Mouse (Mus musculus) neural tube, embryonic 11.5 days (tissue): ENCODE results near the gene Morc3. TPM values are rescaled to one million over a fixed set of nuclear protein-coding genes. Genes with fewer than 3 reads are reported as not detected.

Source experiments
- ATAC-seq: fragments of 200-750 bp; cut with Nextera tagmentation; 2 replicates; pipeline ENCODE4 v1.8.0; 2017; ENCODE audit warnings: moderate number of reproducible peaks, mild to moderate bottlenecking, moderate TSS enrichment, moderate library complexity; ENCODE audit not compliant: insufficient read depth, low FRiP score, low TSS enrichment
- DNase-seq: peaks from one replicate; pipeline ENCODE4 v3.0.0-alpha.2; 2015; ENCODE audit warnings: low spot score
- H3K27ac ChIP-seq: fragments of 300-500 bp; sonication (generic); 2 replicates; pipeline ENCODE4 v1.5.1; 2014; ENCODE audit warnings: low read depth, mild to moderate bottlenecking, low read length
- H3K27me3 ChIP-seq: fragments of 300-500 bp; sonication (generic); 2 replicates; pipeline ENCODE4 v1.6.1; 2014; ENCODE audit warnings: mild to moderate bottlenecking, low read length, mixed read lengths; ENCODE audit not compliant: control insufficient read depth, insufficient read depth
- H3K36me3 ChIP-seq: fragments of 300-500 bp; sonication (generic); 2 replicates; pipeline ENCODE4 v1.6.1; 2014; ENCODE audit warnings: mild to moderate bottlenecking, low read length, moderate library complexity, mixed read lengths; ENCODE audit not compliant: control insufficient read depth, insufficient read depth
- H3K4me1 ChIP-seq: fragments of 300-500 bp; sonication (generic); 2 replicates; pipeline ENCODE4 v1.6.1; 2014; ENCODE audit warnings: low read length, mixed read lengths; ENCODE audit not compliant: control insufficient read depth, insufficient read depth
- H3K4me2 ChIP-seq: fragments of 300-500 bp; sonication (generic); 2 replicates; pipeline ENCODE4 v1.6.1; 2014; ENCODE audit warnings: low read depth, mild to moderate bottlenecking, moderate library complexity
- H3K4me3 ChIP-seq: fragments of 300-500 bp; sonication (generic); 2 replicates; pipeline ENCODE4 v1.5.1; 2014; ENCODE audit warnings: low read depth, low read length
- H3K9ac ChIP-seq: fragments of 300-500 bp; sonication (generic); 2 replicates; pipeline ENCODE4 v1.6.1; 2014; ENCODE audit warnings: mild to moderate bottlenecking, low read length
- H3K9me3 ChIP-seq: fragments of 300-500 bp; sonication (generic); 2 replicates; pipeline ENCODE4 v1.6.1; 2016; ENCODE audit warnings: low read length; ENCODE audit not compliant: control insufficient read depth
- WGBS: fragments of 180-500 bp; shearing (Covaris S2); extraction: QIAGEN DNeasy Blood & Tissue Kit; methylation state at CpG from one replicate; pipeline ENCODE4 v1.1.7; 2014; 5-methylcytosine and 5-hydroxymethylcytosine counted together
- polyA plus RNA-seq: library from polyadenylated mRNA; unstranded; fragments of >200 nt; fragmentation: Nextera tagmentation; extraction: Ambion mirVana; gene quantifications from 2 replicates; pipeline ENCODE4 v1.2.1, GENCODE M21; 2014

Gene Morc3
- polyA plus RNA-seq, 1 experiment from 2014 or later = 34.5 TPM

- peak overlapping the region; percentile 77 for H3K4me2 ChIP-seq
- H3K9ac ChIP-seq = no peak overlapping the region
- H3K9me3 ChIP-seq = no peaks in the 10 kb centered on the region
- DNase-seq (no peak), ATAC-seq (no peak)
- WGBS = 90% methylated on average over 6 of the region's 6 CpGs
- H3K4me1 ChIP-seq = 0 out of 2 replicates have a peak, but pooled peaks cover 3% of the 10 kb centered on the region
- H3K27me3 ChIP-seq = no peaks in the 10 kb centered on the region
- H3K27ac ChIP-seq = no peak overlapping the region
- H3K36me3 ChIP-seq = no peaks in the 10 kb centered on the region
- H3K4me3 ChIP-seq = no peak overlapping the region
Observed at GRCm38 (mm10) chr16:93833551-93833950, 1.6 kb downstream of the Morc3 start.

- H3K27ac ChIP-seq = no peak overlapping the region
- H3K4me3 ChIP-seq = no peak overlapping the region
- no peak overlapping the region for H3K4me2 ChIP-seq
- WGBS = 95% methylated on average over 2 of the region's 2 CpGs
- H3K9ac ChIP-seq = no peak overlapping the region
- H3K9me3 ChIP-seq = no peaks in the 10 kb centered on the region
- no peaks in the 10 kb centered on the region for H3K27me3 ChIP-seq
- no peaks in the 10 kb centered on the region for H3K36me3 ChIP-seq
- no peak for ATAC-seq
- H3K4me1 ChIP-seq = 0 out of 2 replicates have a peak, but pooled peaks cover 3% of the 10 kb centered on the region
- DNase-seq = no peak
Observed at GRCm38 (mm10) chr16:93834076-93834475, 2.2 kb downstream of the Morc3 start.

- WGBS = 95% methylated on average over 1 of the region's 1 CpGs
- H3K36me3 ChIP-seq = no peaks in the 10 kb centered on the region
Observed at GRCm38 (mm10) chr16:93839049-93839448, 7.1 kb downstream of the Morc3 start.

GRCm38 (mm10) chr16:93850527-93850926 lies 18.6 kb downstream of the Morc3 start:
- ATAC-seq = no peak
- WGBS = 93% methylated on average over 3 of the region's 3 CpGs
- H3K4me2 ChIP-seq = no peak overlapping the region

More at GRCm38 (mm10) chr16:93839049-93839448, 7.1 kb downstream of the Morc3 start:
- no peaks in the 10 kb centered on the region for H3K4me1 ChIP-seq
- no peaks in the 10 kb centered on the region for H3K27me3 ChIP-seq
- H3K4me3 ChIP-seq = no peak overlapping the region
- ATAC-seq (no peak), DNase-seq (no peak)
- H3K9ac ChIP-seq = no peak overlapping the region
- no peaks in the 10 kb centered on the region for H3K9me3 ChIP-seq
- no peak overlapping the region for H3K4me2 ChIP-seq
- no peak overlapping the region for H3K27ac ChIP-seq

GRCm38 (mm10) chr16:93859967-93860366 lies 28.0 kb downstream of the Morc3 start:
- Histone ChIP-seq H3K27me3 (no peaks in the 10 kb centered on the region), H3K4me2 (no peak overlapping the region), H3K36me3 (peaks cover 18% of the 10 kb centered on the region), H3K9ac (no peak overlapping the region), H3K9me3 (no peaks in the 10 kb centered on the region), H3K27ac (no peak overlapping the region), H3K4me1 (no peaks in the 10 kb centered on the region), H3K4me3 (no peak overlapping the region)
- no peak for ATAC-seq
- no peak for DNase-seq
- WGBS = 93% methylated on average over 4 of the region's 4 CpGs

More at GRCm38 (mm10) chr16:93850527-93850926, 18.6 kb downstream of the Morc3 start:
- H3K9ac ChIP-seq = no peak overlapping the region
- peaks cover 9% of the 10 kb centered on the region; the same call in 1 of the 2 replicates for H3K36me3 ChIP-seq
- no peaks in the 10 kb centered on the region for H3K9me3 ChIP-seq
- no peak for DNase-seq
- H3K27ac ChIP-seq = no peak overlapping the region
- no peaks in the 10 kb centered on the region for H3K27me3 ChIP-seq
- no peaks in the 10 kb centered on the region for H3K4me1 ChIP-seq
- H3K4me3 ChIP-seq = no peak overlapping the region

GRCm38 (mm10) chr16:93860686-93861085 lies 28.8 kb downstream of the Morc3 start:
- Histone ChIP-seq H3K4me3 (no peak overlapping the region), H3K36me3 (peaks cover 16% of the 10 kb centered on the region), H3K4me2 (no peak overlapping the region), H3K27me3 (no peaks in the 10 kb centered on the region), H3K4me1 (no peaks in the 10 kb centered on the region), H3K27ac (no peak overlapping the region), H3K9me3 (no peaks in the 10 kb centered on the region), H3K9ac (no peak overlapping the region)
- DNase-seq = no peak
- ATAC-seq = no peak

- H3K9ac ChIP-seq = no peak overlapping the region
- peaks cover 10% of the 10 kb centered on the region for H3K36me3 ChIP-seq
- no peaks in the 10 kb centered on the region for H3K4me1 ChIP-seq
- no peaks in the 10 kb centered on the region for H3K9me3 ChIP-seq
- no peak for DNase-seq
- H3K4me3 ChIP-seq = no peak overlapping the region
- H3K4me2 ChIP-seq = no peak overlapping the region
- H3K27ac ChIP-seq = no peak overlapping the region
- H3K27me3 ChIP-seq = no peaks in the 10 kb centered on the region
- 93% methylated on average over 13 of the region's 13 CpGs for WGBS
- no peak for ATAC-seq
Observed at GRCm38 (mm10) chr16:93874841-93875240, 42.9 kb downstream of the Morc3 start.

- Histone ChIP-seq H3K4me1 (no peaks in the 10 kb centered on the region), H3K9ac (no peak overlapping the region), H3K9me3 (no peaks in the 10 kb centered on the region), H3K4me2 (no peak overlapping the region), H3K27ac (no peak overlapping the region), H3K27me3 (no peaks in the 10 kb centered on the region), H3K4me3 (no peak overlapping the region), H3K36me3 (peaks cover 5% of the 10 kb centered on the region)
- no peak for ATAC-seq
- DNase-seq = no peak
- WGBS = 95% methylated on average over 6 of the region's 6 CpGs
Observed at GRCm38 (mm10) chr16:93877612-93878380, 45.9 kb downstream of the Morc3 start.
